Mouse (Mus musculus) cerebellum, adult 2 months (tissue): ENCODE measurements around the gene Cspg4.

Source experiments
- CTCF ChIP-seq: fragments of 200-500 bp; IDR thresholded peaks from 2 replicates; pipeline ENCODE4 v1.5.1; 2011; ENCODE audit warnings: low read depth, mild to moderate bottlenecking, control low read depth, low read length, moderate library complexity, borderline replicate concordance; ENCODE audit not compliant: insufficient read depth
- POLR2A ChIP-seq: fragments of 200-500 bp; IDR thresholded peaks from 2 replicates; pipeline ENCODE4 v1.6.1; 2011; ENCODE audit warnings: low read length, control low read depth, borderline replicate concordance; ENCODE audit not compliant: insufficient read depth

DNA sequence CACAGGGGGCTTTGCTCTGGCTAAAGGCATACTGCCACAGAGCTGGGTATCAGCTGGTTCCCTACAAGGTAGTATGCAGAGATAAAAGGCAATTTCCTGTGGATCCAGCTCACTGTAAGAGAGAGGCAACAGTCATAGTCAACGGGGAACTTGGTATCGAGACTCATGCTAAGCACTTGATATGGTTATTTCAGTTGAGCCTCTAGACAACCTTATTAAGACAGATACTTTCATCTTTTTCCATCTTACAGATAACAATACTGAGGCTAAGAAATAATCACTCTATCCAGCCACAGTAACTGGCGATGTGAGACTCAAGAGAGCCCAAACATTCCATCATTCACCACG, 14.0 kb upstream of the Cspg4 start:
- TF ChIP-seq POLR2A (no peak), CTCF (no peak)
